Mouse (Mus musculus) spleen, adult 2 months (tissue): ENCODE results near the gene Appl1.

ENCODE experiments used
- CTCF ChIP-seq: fragments of 200-500 bp; IDR thresholded peaks from 2 replicates; pipeline ENCODE4 v1.5.1; 2011; ENCODE audit warnings: mild to moderate bottlenecking, inconsistent platforms; ENCODE audit not compliant: insufficient read depth, insufficient read length, insufficient replicate concordance; ENCODE audit errors: extremely low read depth
- POLR2A ChIP-seq: fragments of 200-500 bp; IDR thresholded peaks from 2 replicates; pipeline ENCODE4 v1.6.1; 2011; ENCODE audit warnings: low read depth, low read length, inconsistent platforms

- TF ChIP-seq CTCF (no peak), POLR2A (no peak)
Measured at GRCm38 (mm10) chr14:27004906-27005305, 33.9 kb upstream of the Appl1 start.
